Mouse (Mus musculus) spleen, adult 18-20 months (tissue): ENCODE results near the gene Lamtor1.

Source experiments
- DNase-seq, 2 experiments: peaks; one replicate each; pipeline ENCODE4 v3.0.0; 2022; ENCODE audit warnings: mixed read lengths in 2 of 2

Gene Lamtor1

DNA sequence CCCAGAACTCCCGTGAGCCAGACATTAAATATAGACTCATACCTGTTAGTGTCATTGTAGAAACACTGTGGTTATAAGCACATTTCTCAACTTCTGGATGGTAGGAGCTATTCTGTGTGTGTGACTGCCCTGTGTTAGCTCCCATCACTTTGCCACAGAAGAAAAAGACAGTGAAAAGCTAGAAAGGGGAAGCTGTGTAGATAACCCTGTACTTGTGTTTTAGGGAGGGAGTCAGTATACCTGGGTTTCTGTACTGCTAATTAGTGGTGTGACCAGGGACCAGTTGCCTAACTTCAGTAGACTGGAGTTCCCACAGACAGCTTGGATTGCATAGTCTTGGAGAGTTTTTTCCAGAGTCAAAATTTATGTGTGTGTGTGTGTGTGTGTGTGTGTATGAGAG is 50.8 kb downstream of the Lamtor1 start:
- DNase-seq, result no peak

DNA sequence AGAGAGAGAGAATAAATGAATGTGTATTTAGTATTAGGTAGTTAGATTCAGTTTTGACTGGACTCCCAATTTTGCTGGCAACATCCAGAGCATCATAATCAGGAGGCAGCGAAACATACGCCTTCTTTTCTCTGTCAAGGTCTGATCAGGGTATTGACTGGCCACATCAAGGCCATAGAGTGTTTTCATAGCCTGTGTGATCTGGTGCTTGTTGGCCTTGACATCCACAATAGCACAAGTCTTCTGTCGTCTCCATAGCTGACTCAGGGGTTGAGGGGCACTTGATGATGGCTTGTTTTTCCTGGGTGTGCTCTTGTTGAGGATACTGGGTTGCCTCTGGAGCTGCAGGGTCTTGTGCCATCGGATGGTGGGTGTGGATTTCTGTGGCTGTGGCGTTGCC is 51.2 kb downstream of the Lamtor1 start:
- DNase-seq, result no peak

DNA sequence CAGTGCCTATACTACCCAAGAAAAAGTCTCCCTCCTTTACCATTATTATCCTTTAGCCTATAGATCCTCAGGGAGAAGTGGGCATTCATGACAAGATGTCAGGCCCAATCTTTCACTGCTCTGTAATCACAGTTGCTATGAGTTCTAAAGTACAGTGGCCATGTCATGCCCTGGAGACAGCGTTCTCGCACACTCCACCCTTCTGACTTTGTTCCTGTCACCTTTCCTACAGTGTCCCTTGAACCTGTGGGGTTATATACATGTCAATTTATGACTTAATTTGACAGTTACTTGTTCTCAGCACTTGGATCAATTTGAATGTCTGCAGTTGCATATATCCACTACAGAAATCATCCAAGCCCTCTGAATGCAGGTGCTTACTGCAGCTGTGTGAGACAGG is 57.1 kb downstream of the Lamtor1 start:
- no peak for DNase-seq

DNA sequence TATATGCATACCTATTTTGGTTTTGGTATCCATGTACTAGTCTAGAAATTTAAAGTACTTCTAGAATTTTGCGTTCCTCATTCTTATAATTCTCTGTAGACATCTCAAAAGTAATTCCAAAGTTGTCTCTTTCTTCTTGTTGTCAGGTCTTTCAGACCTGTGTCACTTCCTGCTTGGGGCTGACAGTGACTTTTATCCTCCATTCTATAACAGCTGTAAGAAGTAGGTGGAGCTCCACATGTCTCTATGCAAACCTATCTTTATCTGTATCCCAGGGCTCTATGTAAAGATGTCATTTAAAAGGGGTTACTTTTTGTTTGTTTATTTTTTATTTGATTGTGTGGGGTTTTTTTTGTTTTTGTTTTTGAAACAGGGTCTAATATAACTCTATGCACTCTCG is 57.9 kb downstream of the Lamtor1 start:
- DNase-seq, result no peak

DNA sequence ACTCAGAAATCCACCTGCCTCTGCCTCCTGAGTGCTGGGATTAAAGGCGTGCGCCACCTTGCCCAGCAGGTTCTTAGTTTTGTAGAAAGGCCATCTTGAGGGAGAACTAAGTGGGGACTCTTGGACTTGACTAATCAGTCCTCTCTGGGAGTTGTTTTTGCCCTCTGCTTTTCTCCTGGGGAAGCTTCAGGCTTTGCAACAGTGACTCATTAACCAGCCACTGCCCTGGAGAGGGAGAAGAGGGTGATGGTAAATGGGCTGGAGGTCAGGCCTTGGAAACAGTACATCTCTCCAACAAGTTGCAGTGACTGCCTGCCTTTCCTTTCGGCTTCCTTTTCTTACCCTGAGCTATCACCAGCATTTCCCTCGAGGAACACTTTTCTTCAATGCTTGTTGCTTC is 58.8 kb downstream of the Lamtor1 start:
- no peak for DNase-seq

DNA sequence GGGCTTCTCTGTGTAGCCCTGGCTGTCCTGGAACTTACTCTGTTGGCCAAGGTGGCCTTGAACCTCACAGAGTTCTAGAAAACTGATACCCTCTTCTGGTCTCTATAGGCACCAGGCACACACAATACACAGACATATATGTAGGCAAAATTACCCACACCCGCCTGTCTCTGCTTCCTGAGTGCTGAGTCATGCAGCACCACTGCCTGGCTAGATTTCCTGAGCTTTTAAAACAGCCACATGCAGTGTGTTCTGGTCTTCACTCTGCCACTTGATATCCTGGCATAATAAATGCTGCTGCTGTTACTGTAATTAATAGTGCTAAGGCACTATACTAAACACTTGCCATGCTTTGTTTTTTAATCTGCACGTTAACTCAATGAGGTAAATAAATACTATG is 59.9 kb downstream of the Lamtor1 start:
- no peak for DNase-seq

DNA sequence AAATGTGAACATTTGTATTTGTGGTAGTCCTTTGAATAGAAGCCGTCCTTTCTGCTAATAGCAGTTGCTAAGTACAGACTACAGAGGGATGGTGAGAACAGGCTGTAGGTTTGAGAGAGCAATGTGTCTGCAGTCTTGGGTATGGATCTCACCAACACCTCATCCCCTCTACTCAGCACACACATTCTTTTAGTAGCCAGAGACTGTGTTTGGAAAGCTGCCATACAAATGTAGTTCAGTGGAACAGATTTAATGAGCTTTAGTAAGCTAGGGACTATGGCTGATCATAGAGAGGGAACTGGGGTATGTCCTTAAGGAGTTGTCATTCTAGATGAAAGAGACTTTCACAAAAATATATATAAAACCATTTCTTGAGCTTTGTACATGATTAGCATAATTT is 61.6 kb downstream of the Lamtor1 start:
- DNase-seq, result no peak

DNA sequence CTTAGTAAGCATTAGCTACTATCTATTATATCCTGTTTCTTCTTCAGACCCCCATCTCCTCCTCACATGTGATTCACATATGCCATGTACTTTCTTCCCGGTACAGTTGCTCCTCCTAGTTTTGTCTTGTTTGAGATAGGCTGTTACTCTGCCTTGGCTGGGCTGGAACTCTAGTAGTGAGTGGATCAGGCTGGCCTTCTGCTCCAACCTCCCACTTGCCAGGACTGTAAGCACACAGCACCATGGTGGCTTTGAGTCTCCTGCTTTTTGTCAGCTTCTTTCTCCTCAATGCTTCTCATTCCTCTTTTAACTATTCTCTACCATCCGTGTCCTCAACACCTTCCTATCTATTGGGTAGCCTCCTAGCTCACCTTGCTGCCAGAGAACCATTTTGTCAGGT is 63.0 kb downstream of the Lamtor1 start:
- DNase-seq, result no peak

DNA sequence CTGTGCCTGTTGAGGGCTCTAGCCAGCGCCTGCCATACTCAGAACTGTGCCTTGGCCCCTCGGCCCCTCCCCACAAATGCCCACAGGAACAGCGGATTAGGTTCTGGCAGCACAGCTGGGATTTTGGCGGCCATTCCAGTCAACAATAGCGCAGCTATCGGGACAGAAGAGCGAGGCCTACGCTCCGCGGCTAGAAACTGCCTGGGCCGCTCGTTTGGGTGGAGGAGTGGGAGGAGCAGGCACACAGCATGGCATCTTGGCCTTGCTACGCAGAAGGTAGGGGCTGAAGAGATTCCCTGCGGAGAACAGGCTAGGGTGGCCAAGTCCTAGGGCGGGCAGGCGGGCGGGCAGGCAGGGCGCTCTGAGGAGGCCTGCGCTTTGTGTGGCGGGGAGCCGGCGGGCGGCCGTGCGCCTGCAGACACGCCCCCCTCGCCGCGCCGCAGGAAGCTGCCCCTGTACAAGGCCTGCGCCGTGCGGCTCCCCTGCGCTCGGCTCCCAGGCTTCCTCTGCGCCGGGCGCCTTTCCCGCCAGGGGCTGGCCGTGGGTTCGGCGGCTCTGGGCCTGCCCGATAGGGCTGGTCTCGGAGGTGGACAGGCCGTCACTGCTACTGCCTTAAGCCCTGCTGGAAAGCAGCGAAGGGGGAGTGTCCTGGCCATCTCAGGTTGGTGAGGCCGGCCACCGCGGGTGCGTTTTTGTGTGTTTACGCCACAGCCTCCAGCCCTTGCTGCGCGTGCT is 64.2 kb downstream of the Lamtor1 start:
- DNase-seq, result peak; percentile 76 to 85

DNA sequence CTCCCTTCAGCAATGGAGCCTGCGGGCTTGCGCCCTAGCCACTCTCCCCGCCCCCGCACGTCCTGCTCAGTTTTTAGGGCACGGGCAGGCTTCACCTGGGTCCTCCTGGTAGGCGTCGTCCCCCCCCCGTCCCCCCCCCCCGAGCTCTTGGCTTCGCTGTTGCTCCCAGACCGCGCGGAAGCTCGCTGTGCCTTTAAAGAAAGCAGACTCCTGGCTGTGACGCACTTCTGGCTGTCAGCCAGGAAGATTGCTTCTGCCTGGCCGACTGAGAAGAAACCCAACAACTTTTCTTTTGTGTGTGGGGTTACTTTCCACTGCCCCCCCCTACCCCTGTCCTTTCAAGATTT is 64.7 kb downstream of the Lamtor1 start:
- DNase-seq, result peak; percentile 74 to 76

DNA sequence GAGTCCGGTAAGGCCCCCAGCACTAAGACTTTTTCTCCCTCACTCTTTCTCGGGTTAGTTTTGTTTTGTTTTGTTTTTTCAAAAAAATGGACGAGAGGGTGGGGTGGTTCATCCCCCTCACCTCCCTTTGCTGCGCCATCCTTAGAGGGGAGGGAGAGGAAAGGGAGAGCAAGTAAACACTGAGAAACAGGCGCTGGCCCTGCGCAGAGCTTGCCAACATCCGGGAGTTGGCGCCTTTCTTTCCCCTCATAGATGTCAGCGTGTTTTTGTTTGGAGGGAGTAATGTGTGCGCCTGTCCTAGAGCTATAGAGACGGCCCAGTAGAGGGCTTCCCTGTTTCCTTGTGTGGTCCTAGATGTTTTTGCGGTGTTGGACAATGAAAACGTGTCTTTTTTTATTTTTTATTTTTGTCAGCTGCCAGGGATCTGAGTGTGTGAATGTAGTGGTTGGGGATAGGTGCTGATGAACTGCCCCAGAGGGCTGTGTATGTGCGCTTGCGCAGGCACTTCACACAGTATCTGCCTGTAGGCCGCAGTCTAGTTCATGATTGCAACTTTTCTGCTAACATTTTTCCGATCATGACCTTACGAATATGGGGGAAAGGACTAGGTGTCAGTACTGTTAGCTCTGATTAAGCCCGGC is 65.2 kb downstream of the Lamtor1 start:
- peak; percentile 38 to 54 for DNase-seq

DNA sequence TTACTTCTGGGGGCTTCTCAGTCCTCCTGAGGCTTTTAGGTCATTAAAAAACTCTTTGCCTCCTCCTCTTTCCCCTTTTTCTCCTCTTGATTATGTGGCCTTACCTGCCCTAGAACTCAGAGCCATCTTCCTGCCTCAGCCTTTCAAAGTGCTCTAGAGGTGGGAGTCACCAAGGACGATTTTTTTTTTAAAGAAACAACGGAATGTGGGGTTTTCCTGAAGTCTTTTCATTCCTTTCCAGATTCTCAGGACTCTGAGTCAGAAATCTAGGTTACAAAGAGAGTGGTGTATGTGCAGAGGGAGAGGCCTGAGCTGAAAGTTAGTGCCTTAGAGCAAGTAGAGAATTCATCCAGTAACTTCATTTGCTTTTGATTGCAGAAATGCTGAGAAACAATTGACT is 66.0 kb downstream of the Lamtor1 start:
- no peak for DNase-seq

DNA sequence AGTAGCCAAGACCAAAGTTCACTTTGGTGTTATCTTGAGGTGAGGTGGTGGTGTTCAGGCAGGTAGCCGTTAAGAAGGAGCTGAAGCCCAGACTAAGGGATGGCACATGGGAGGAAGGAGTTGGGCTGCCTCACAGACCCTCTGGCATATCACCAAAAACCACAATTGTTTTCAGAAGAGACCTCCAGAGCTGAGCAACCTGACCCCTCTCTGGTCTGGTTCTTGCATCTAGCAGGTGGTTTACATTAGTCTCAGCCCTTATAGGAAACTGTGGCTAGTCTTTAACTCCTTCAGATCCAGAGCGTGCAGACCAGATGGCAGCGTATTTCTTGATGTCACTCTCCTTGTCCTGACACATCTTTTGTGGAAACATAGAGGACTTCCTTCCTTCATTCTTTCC is 68.0 kb downstream of the Lamtor1 start:
- DNase-seq, result no peak

DNA sequence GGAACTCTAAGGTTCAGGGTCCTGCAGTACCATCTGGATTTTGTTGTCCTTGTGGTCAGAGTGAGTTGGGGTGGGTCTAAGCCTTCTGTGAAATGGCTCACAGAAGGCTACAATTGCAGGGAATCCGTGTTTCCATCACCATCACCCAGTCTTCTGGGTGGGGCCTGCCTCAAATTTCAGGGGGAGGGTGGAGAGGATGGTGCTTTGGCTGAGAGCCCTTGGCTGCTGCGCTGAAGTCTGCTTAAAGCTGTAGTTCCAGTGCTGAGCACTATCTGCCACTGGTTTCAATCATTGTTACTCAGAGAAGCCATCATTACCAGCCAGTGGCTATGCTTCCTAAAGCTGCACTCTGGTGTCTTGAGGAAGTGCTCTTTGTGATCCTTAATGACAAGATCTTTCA is 68.8 kb downstream of the Lamtor1 start:
- no peak for DNase-seq
